Mouse (Mus musculus) granulocyte monocyte progenitor cell, adult 5-6 weeks (primary cell): Measurements from ENCODE around the gene Mrln. TPM values are rescaled to one million over a fixed set of nuclear protein-coding genes. Genes with fewer than 3 reads are reported as not detected.
A peak's percentile ranks its signal among the peaks of the same experiment; 100 is the strongest.

Experiments used
- ATAC-seq: replicated peaks from 2 replicates; pipeline ENCODE4 v1.8.0; 2016; ENCODE audit warnings: mild to moderate bottlenecking, moderate TSS enrichment, inconsistent platforms; ENCODE audit not compliant: poor library complexity, severe bottlenecking
- total RNA-seq, 2 experiments: library from RNA; stranded (forward) in 1 of 2; stranded (reverse) in 1 of 2; fragments of 200-712, 200-1000 nt in 1 of 2; fragments of >200 nt in 1 of 2; fragmentation: Nextera tagmentation in 1 of 2; gene quantifications; 2 replicates each; pipeline ENCODE4 v1.2.3; 2014 to 2017

Mrln gene
- total RNA-seq, 2 experiments from 2014 or later, result not detected

DNA sequence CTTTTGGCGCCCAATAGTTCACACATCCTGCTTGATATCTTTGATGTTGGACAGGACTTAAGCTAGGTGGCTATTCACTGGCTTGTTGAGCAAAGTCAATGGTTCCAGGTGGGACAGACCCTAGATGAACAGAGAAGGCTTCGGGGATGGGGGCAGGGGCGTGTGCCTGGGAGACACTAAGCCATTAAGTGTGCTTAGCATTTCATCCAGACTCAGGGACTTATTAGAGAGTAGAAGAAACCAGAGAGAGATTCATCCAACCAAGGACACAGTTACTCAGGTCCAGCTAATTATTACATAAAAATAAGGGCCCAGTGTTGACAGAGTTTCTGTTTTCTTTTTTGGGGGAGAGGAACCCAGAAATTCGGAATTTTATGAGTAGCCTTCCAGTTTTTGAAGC is 45.9 kb downstream of the Mrln start:
- ATAC-seq, result no peak

DNA sequence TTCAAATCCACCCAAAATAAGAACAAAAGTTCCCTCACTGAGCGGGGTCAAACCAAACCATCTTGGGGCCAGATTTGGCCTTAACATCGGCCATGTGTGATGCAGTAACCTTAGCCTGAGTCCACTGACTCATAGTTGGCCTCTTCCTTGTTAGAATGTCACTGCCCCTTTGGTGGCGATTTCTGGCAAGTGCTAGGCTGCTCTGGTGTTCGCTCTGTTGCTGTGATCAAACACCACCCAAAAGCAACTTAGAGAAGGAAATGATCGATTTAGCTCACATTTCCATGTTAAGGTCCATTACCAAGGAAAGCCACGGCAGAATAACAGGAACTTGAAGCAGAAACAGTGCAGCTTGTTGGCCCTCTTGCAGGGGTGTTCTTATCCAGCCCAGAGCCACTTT is 46.3 kb downstream of the Mrln start:
- no peak for ATAC-seq

DNA sequence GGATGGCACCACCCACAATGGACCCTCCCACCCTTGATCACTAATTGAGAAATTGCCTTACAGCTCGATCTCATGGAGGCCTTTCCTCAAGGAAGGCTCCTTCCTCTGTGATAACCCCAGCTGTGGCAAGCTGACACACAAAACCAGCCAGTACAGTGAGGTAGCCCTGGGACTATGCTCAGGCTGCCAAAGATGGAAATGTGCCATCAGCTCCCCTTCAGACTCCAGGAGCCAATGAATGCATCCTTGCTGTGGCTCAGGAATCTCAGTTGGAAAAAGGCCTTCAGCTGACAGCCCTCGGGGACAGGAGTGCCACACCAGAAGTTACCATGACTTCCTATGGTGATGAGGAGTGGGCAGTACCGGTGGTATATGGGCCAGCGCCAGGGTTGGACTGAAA is 50.2 kb downstream of the Mrln start:
- no peak for ATAC-seq

DNA sequence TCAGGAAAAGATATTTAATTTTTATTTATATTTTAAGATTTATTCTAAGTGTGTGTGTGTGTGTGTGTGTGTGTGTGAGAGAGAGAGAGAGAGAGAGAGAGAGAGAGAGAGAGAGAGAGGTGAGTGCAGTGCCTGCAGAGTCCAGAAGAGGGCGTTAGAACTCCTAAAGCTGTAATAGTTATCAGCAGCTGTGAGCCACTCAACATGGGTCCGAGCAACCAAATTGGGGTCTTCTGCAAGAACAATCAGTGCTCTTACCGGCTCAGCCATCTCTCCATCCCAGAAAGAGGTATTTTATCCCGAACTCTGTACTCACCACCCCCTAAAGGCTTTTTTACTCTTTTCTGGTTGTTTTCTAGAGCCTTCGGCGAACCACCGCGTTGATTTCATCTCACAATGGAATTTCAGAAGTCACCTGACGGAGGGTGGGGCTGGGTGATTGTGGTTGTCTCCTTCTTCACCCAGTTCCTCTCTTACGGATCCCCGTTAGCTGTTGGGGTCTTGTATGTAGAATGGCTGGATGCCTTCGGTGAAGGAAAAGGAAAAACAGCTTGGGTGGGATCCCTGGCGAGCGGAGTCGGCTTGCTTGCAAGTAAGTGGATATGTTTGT is 51.2 kb downstream of the Mrln start:
- no peak for ATAC-seq

DNA sequence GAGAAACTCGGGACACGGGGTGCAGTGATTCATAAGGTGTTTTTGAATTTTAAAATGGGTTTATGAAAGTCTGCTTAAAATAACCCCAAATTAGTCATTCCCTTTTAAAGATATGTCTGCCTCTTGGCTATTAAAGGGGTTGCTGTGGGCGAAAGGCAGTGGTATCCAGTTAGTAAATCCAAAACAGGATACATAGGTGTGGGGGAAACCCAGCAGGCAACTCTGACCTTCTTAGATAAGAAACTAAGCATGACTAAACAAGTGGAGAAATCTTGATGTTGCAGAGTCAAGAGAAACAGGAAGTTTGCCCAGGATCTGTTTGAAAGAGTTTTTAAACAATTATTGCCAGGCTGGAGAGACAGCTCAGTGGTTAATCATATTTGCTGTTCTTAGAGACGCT is 52.6 kb downstream of the Mrln start:
- ATAC-seq, result peak; percentile 75

DNA sequence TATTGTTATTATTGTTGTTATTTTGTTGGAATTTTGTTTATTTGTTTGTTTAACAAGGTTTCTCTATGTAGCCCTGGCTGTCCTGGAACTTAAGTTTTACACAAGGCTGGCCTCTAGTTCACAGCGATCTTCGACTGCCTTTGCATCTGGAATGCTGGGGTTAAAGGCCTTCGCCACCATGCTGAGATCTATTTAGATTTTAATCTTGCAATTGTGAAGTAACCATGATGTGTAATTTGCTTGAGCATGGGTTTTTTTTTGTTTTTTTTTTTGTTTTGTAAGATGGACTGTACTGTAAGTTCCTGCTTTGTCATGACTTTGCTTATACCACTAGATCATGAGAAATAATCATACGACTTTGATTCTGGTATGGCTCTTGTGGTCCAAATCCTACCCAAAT is 56.4 kb downstream of the Mrln start:
- no peak for ATAC-seq

DNA sequence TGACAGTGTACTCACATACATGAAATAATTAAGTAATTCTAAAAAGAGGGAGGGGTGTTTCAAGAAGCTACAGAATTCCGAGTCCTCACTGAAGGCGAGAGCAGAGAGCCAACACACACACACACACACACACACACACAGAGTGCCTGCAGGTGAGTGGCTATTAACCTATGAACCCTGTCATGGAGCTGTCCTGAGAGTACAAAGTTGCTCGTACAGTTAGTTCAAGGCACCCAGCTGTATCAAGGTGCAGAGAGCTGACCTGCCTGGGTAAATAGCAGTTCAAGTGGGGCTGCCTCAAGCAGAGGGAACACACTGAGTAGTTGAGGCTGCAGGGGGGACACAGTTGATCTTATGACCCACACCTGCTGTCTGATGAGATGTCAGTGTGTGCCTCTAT is 57.6 kb downstream of the Mrln start:
- ATAC-seq, result no peak

DNA sequence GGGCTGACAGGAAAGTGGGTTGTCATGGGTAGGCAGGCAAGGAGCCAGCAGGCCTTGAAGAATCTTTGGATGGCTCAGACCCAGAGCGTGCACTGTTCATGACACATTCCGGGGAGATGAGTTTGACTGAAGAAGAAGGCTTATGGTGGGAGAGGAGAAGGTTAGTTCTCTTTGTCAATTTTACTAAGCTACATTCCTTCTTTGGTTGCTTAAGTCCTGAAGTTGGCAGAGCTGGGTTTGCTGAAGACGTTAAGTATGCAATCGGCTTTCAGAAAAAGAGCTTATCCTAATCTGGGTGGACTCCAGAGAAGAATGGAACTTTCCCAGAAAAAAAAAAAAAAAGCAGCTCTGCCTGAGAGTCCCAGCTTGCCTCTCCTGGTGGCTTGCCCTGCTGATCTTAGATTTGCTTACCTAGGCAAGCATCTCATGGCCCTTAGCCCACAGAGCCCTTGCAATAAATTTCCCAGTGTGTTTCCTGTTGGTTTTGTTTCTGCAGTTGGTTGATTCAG is 59.3 kb downstream of the Mrln start:
- ATAC-seq, result no peak

DNA sequence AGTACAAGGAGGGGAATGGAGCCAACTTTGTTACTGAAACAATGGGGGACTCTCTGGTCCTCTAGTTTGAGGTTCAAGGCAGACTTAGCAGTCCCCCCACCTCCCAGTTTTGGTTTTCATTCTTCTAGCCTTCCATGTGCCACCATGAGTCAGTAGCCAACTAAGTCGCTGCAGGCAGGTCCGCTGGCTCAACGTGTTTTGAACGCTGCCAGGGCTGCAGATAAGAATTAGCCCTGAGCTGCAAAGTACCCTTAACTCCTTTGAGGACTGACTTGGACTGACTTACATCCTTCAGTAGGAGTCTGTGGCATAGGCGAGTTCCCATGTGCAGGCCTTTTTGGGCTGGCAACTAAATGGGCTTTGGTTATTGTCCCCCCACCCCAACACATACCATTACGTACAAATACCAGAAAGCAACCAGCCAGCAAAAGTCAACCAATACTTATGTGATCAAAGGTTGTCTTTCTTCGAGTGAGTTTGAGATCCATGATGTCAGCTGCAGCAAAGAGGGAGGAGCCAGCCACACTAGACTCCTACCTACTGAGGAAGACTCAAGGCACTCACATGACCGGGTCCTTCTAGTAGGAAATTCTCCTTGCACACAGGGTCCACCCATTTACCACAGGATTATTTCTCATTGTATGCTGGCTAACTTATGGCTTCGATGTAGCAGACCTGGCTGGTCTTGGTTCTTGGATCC is 60.0 kb downstream of the Mrln start:
- no peak for ATAC-seq

DNA sequence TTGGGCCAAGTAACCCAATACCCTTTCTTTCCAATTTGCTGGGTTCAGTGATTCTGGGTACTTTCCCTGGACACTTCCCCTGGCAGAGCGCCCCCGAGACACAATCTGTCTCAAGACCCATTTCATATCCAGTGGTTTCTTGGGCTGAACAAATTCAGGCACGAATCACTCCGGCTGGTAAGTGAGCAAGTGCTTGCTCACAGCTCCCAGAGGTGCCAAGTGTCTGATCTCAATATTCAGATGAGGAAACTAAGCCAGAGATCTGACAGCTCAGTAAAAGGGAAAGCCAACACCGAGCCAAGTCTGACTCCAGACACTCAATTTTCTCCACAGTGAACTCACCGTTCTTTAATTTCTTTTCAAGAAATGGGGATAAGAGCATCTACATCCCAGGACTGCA is 62.0 kb downstream of the Mrln start:
- no peak for ATAC-seq

DNA sequence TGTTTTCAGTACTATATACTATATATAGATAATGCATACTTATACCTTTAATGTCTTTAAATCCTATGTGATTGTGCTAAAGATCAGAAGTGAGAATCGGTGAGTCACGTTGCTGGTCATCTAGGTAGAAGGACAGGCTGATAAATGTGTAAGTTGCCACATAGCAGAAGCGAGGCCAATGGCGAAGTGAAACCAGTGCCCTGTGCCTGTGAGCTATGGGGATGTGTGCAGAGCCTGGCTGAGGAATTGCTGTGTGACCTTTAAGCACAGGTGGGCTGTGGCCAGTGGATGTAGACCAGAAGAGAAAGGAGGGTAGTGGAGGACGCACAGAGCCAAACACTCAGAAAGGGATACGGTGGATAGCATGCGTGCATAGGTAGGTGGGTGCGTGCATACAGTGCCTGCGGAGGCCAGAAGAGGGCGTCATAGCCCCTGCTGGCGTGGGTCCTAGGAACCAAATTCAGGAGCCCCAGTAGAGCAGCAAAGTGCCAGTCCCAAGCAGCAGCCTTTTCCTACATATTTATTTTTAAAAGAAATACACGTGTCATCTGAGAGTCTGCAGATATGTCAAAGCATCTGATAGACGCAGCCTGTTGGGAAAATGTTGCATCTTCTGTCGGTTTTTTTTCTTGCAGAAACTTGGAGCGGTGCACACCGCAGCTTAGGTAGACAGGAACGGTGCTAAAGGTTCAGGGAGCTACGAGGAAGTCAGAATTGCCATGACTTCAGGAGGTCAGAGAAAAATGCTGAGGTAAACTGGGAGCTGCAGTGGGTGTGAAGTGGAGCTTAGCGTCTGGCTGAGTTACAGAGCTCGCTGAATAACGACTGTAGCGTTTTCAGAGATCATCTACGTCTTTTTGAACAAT is 64.3 kb downstream of the Mrln start:
- ATAC-seq, result peak; percentile 61

Other genes starting within 250 kb of the Mrln start
- 28.6 and 33.8 TPM in 2 replicates for gene Ccdc6, start 107.5 kb upstream of the Mrln start, total RNA-seq (2014; fragmentation: Nextera tagmentation)
- 17.7 and 18.8 TPM in 2 replicates for gene Ccdc6, start 107.5 kb upstream of the Mrln start, total RNA-seq (2017)
- 0.83 and 3.4 TPM in 2 replicates for gene Slc16a9, start 40.4 kb downstream of the Mrln start, total RNA-seq (2014; fragmentation: Nextera tagmentation)
- 0.34 and 0.41 TPM in 2 replicates for gene Slc16a9, start 40.4 kb downstream of the Mrln start, total RNA-seq (2017)
- not detected in 2 replicates for gene Fam13c, start 235.8 kb downstream of the Mrln start, total RNA-seq (2014; fragmentation: Nextera tagmentation)
- not detected in 2 replicates for gene Fam13c, start 235.8 kb downstream of the Mrln start, total RNA-seq (2017)